Mouse (Mus musculus) E14TG2a.4 (cell line): Measurements from ENCODE around the gene Krtap10-4.

Experiments used
- CTCF ChIP-seq: conservative IDR thresholded peaks from 2 replicates; pipeline ENCODE4 v1.5.1; 2014; ENCODE audit warnings: low read length
- POU5F1 ChIP-seq: IDR thresholded peaks from 2 replicates; pipeline ENCODE4 v1.6.1; 2014; ENCODE audit warnings: low read length, borderline replicate concordance

DNA sequence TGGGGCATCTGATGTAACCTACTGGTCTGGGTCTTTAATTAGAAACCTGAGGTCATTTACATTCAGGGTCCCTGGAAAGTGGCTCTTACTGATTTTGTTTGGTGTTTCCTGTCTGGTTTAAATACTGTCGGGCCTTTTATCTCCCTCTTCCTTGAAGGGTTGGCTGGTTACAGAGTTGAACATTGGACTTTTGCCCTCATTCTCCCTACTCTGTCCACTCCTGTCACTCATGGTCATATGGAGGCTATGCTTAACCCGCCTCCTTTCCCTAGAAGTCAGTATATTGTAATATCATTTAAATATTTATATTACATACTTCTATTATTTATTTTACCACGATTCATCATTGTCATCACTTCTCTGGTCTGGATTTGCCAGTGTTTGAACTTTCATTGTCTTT lies 22.8 kb downstream of the Krtap10-4 start:
- no peak for TF ChIP-seq CTCF
- no peak for TF ChIP-seq POU5F1
